Mouse (Mus musculus): Measurements from ENCODE around the gene Ssr1.

GRCm38 (mm10) chr13:37959239-37959907 is 34.6 kb downstream of the Ssr1 start:
- TF ChIP-seq CTCF (IDR thresholded peaks at IDR 0.05; ENCODE audit: low read depth, low read length) (no peak), POLR2A (IDR thresholded peaks at IDR 0.05; ENCODE audit: insufficient read depth, low read length) (no peak), EP300 (IDR thresholded peaks at IDR 0.05; ENCODE audit: insufficient read depth, low read depth, low read length) (no peak)

Measured in ES-Bruce4 (cell line).